Mouse (Mus musculus) liver, embryonic 14 days (tissue): ENCODE data around the gene Omt2a. TPM values are rescaled to one million over a fixed set of nuclear protein-coding genes. Genes with fewer than 3 reads are reported as not detected.

ENCODE experiments used
- polyA plus RNA-seq: library from polyadenylated mRNA; depleted of rRNA; stranded (reverse); fragments of >200 nt; gene quantifications from 2 replicates; pipeline ENCODE4 v1.2.3, GENCODE M21; 2012; rRNA removed

The Omt2a gene
- not detected in 2 replicates for polyA plus RNA-seq

DNA sequence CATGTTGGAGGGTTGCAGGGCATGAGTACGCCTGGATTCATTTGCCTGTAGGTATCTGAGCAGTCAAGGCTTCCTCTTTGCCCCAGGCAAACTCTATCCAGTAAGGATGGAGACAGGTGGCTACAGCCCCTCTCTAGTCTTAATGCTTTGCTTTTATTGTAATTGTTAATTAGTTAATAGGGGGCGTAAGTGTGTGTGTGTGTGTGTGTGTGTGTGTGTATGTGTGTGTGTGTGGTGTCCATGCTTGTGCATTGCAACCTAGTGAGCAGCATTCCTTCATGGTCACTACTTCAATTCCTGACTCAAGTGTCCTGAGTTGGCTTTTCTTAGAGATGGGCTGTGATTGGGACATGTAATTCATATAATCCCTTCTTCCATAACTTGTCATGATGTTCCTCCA, at the start of gene Omt2a:
TSS of gene Omt2a (minus strand) at position 101 of the 400 bp plus-strand sequence.

DNA sequence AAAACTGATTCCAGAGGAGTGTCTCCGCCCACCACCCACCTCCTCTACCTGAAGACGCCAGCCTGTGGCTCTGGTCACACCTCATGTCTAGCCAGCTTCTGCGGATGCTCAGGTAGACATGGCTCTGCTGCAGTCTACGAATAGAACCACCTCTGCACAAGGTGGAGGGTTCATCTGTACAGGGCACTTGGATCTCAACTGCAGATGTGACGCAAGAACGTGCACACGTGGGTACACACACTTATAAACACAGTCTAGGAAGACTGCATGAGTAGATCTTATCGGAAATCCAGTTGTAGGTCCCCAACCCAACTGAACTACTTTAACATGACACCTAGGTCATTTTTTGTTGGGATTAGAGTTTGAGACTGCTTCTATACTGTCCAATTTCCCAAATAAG, 41.0 kb upstream of the Omt2a start, which contains the start of gene Gsta2:
TSS of gene Gsta2 (minus strand) at position 178 of the 400 bp plus-strand sequence.

DNA sequence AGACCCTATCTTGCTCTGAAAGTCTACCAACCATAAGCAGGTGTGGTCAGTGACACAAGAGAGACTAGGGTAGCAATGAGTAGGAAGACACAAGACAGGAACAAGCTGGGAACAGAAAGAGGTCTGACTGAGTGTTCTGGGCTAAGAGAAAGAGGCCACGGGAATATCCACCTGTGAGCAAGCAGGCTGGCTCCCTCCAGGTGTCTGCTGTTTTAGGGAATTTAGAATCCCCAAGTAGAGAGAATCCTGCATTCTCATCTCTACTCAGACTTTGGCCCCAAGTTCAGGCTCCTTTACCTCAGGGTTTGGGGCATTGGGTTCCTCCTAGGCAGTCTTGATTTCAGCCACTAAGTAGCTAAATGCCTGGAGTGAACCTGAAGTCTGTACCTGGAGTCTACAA, 12.7 kb upstream of the Omt2a start, which contains the start of gene Omt2b:
TSS of gene Omt2b (plus strand) at position 301 of the 400 bp plus-strand sequence.

DNA sequence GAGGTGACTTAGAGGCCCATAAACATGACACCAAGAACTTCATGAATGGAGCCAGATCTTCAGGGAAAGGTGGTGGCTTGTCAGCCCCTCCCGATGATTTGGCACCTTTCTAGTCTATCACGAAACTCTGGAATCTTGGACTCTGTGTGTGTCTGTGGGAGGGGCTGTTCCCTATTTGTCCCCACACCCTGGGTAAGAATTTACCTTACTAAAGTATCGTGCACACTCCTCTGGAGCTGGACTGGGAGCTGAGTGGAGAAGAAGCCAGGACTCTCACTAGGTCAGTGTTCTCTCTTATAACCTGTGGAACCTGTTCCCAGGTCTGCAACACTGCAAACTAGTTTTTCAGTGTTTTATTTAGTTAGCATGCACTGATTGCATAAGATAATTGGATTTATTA, 24.9 kb downstream of the Omt2a start, which contains the start of gene Gm10639:
TSS of gene Gm10639 (plus strand) at position 201 of the 400 bp plus-strand sequence.

Other genes starting within 250 kb of the Omt2a start
- gene Fbxo9, start 205.7 kb downstream of the Omt2a start, polyA plus RNA-seq, result 60.7 and 71.6 TPM in 2 replicates
- 3.5 and 4.2 TPM in 2 replicates for gene Ick, start 205.6 kb downstream of the Omt2a start, polyA plus RNA-seq
- gene Gsta4, start 132.0 kb downstream of the Omt2a start, polyA plus RNA-seq, result 19.2 and 19.8 TPM in 2 replicates
- gene Gsta1, start 84.1 kb downstream of the Omt2a start, polyA plus RNA-seq, result 0.05 and 0.07 TPM in 2 replicates
- gene Gm3776, start 57.7 kb downstream of the Omt2a start, polyA plus RNA-seq, result not detected in 2 replicates
- 0.03 TPM in 1 of 2 replicates, not detected in the other for gene Gm10639, start 24.9 kb downstream of the Omt2a start, polyA plus RNA-seq
- gene Omt2b, start 12.8 kb upstream of the Omt2a start, polyA plus RNA-seq, result not detected in 2 replicates
- 0.09 and 0.16 TPM in 2 replicates for gene Gsta2, start 41.0 kb upstream of the Omt2a start, polyA plus RNA-seq
- not detected in 2 replicates for gene Dppa5a, start 53.4 kb upstream of the Omt2a start, polyA plus RNA-seq
- gene Ooep, start 63.9 kb upstream of the Omt2a start, polyA plus RNA-seq, result not detected in 2 replicates
- gene Ddx43, start 81.0 kb upstream of the Omt2a start, polyA plus RNA-seq, result 0.02 and 0.06 TPM in 2 replicates
- 0.98 and 1.4 TPM in 2 replicates for gene Cgas, start 128.4 kb upstream of the Omt2a start, polyA plus RNA-seq
- gene Mto1, start 133.4 kb upstream of the Omt2a start, polyA plus RNA-seq, result 14.2 and 14.6 TPM in 2 replicates
- gene Gm17324, start 134.0 kb upstream of the Omt2a start, polyA plus RNA-seq, result 0.15 and 0.18 TPM in 2 replicates
- 4,310 and 4,502 TPM in 2 replicates for gene Eef1a1, start 174.4 kb upstream of the Omt2a start, polyA plus RNA-seq